In the genomic region with DNA sequence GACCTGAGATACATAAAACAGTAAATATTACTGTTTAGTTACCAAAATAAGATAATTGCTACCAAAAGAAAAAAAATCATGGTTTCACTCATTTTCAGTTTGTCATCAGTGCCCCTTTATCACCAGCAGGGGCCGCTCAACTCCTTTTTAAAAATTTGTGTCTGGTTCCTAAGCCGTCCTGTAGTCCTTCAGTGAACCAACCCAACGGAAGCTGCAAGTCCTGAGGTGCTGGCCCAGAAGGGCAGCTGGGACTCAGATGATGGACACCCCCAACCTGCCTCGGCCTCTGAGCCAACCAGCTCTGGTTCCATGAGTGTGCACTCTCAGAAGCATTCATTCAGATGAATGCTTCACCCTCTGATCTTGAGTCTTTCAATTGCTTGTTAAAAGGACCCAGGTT, we compare ENCODE assay signal across 8 mouse cellular contexts. TPM values are rescaled to one million over a fixed set of nuclear protein-coding genes. Genes with fewer than 3 reads are reported as not detected.
DNase-seq lines count a peak whose midpoint lies in the region; ATAC-seq and TF ChIP-seq lines count a peak whose summit lies in the region.

No protein-coding gene starts in this region.

- no peaks in the 10 kb centered on the region for H3K27me3 ChIP-seq in intestine, embryonic 14.5 days (replicated peaks; ENCODE audit: control insufficient read depth, insufficient read depth, low read length)
- no peaks in the 10 kb centered on the region for H3K27me3 ChIP-seq in intestine, embryonic 15.5 days (replicated peaks)
- no peaks in the 10 kb centered on the region for H3K27me3 ChIP-seq in small intestine, adult 2 months (ENCODE audit: control insufficient read depth, insufficient read depth, low read length)

- TF ChIP-seq CTCF in small intestine, adult 2 months (IDR thresholded peaks at IDR 0.05; ENCODE audit: extremely low read depth, insufficient read length, insufficient replicate concordance, low read depth, low read length): peak; percentile 51; the same call in 1 of the 2 replicates

- peaks cover 10% of the 10 kb centered on the region; the same call in 1 of the 2 replicates for H3K36me3 ChIP-seq in intestine, embryonic 14.5 days (ENCODE audit: control insufficient read depth, insufficient read depth, low read length)
- no peaks in the 10 kb centered on the region for H3K36me3 ChIP-seq in intestine, embryonic 15.5 days
- peaks cover 6% of the 10 kb centered on the region; the same call in 1 of the 2 replicates for H3K36me3 ChIP-seq in small intestine, adult 2 months (ENCODE audit: control insufficient read depth, insufficient read depth, low read length)

- H3K9ac ChIP-seq in intestine, embryonic 14.5 days (ENCODE audit: low read length): no peak overlapping the region
- H3K9ac ChIP-seq in intestine, embryonic 15.5 days: no peak overlapping the region

- H3K4me2 ChIP-seq in intestine, embryonic 14.5 days (ENCODE audit: low read length): no peak overlapping the region
- H3K4me2 ChIP-seq in intestine, embryonic 15.5 days (replicated peaks): no peak overlapping the region

- WGBS in intestine, embryonic 14.5 days: 5% methylated on average over 4 of the region's 4 CpGs
- 7% methylated on average over 4 of the region's 4 CpGs for WGBS in intestine, embryonic 15.5 days
- WGBS in small intestine, adult 2 months: 4% methylated on average over 4 of the region's 4 CpGs

- H3K27ac ChIP-seq in intestine, embryonic 14.5 days (ENCODE audit: low read depth): no peak overlapping the region
- H3K27ac ChIP-seq in intestine, embryonic 15.5 days: no peak overlapping the region
- no peak overlapping the region for H3K27ac ChIP-seq in small intestine, adult 2 months (ENCODE audit: insufficient read depth, low read depth, low read length)

- H3K4me1 ChIP-seq in intestine, embryonic 14.5 days (replicated peaks; ENCODE audit: control insufficient read depth, insufficient read depth, low read length): peaks cover 19% of the 10 kb centered on the region
- H3K4me1 ChIP-seq in intestine, embryonic 15.5 days (replicated peaks): peaks cover 11% of the 10 kb centered on the region
- H3K4me1 ChIP-seq in small intestine, adult 2 months (ENCODE audit: control insufficient read depth, insufficient read depth, insufficient read length, low read length): no peaks in the 10 kb centered on the region

- no peak overlapping the region for H3K4me3 ChIP-seq in intestine, embryonic 14.5 days (ENCODE audit: low read depth, low read length)
- no peak overlapping the region for H3K4me3 ChIP-seq in intestine, embryonic 15.5 days (replicated peaks)
- H3K4me3 ChIP-seq in small intestine, adult 2 months (ENCODE audit: low read depth, low read length): no peak overlapping the region

- no peaks in the 10 kb centered on the region for H3K9me3 ChIP-seq in intestine, embryonic 14.5 days (ENCODE audit: control insufficient read depth, low read length)
- no peaks in the 10 kb centered on the region for H3K9me3 ChIP-seq in intestine, embryonic 15.5 days

- ATAC-seq in intestine, embryonic 14.5 days (replicated peaks; ENCODE audit: low FRiP score, low TSS enrichment, low read depth): no peak
- no peak for ATAC-seq in intestine, embryonic 15.5 days
- ATAC-seq in megakaryocyte-erythroid progenitor cell, adult 5-6 weeks (replicated peaks; ENCODE audit: low FRiP score, low TSS enrichment, poor library complexity, severe bottlenecking): peak; percentile 65

- peak; percentile 83 for DNase-seq in intestine, embryonic 14.5 days (ENCODE audit: low spot score)
- peak; percentile 85 for DNase-seq in NIH3T3 (ENCODE audit: low read depth)
- peak; percentile 76 to 77 for DNase-seq in cerebellum, postnatal 14 days
- peak; percentile 55 for DNase-seq in gastrocnemius, postnatal 10 days
- DNase-seq in layer of hippocampus, postnatal 25 days (ENCODE audit: extremely low spot score in 1 of 2, low spot score in 1 of 2): peak; percentile 33 to 69

- TF ChIP-seq POLR2A in small intestine, adult 2 months (IDR thresholded peaks at IDR 0.05; ENCODE audit: low read depth, low read length): no peak

RNA-seq across cellular contexts. Expression of a gene that starts 10.2 kb away (rescaled TPM):
- 40.2 and 46.2 TPM in 2 replicates for polyA plus RNA-seq in intestine, embryonic 14.5 days (2014; fragmentation: Nextera tagmentation; extraction: Ambion mirVana)
- 42.0 and 47.7 TPM in 2 replicates for polyA plus RNA-seq in intestine, embryonic 15.5 days (2015; fragmentation: Nextera tagmentation; extraction: Ambion mirVana)
- 10 to 100 TPM; 35.5 to 39.0 TPM for total RNA-seq in gastrocnemius, postnatal 10 days (2021)
- total RNA-seq in layer of hippocampus, postnatal 25 days (2021): 10 to 100 TPM; 27.3 to 33.4 TPM
- 38.6 and 40.1 TPM in 2 replicates for total RNA-seq in megakaryocyte-erythroid progenitor cell, adult 5-6 weeks (2014; fragmentation: Nextera tagmentation)
- total RNA-seq in megakaryocyte-erythroid progenitor cell, adult 5-6 weeks (2017): 52.7 and 63.8 TPM in 2 replicates
- 1.1 and 1.3 TPM in 2 replicates for polyA plus RNA-seq in small intestine, adult 2 months (2012; rRNA removed)

RNA-seq across cellular contexts. Expression of a gene that starts 10.5 kb away (rescaled TPM):
- 212 and 216 TPM in 2 replicates for polyA plus RNA-seq in intestine, embryonic 14.5 days (2014; fragmentation: Nextera tagmentation; extraction: Ambion mirVana)
- polyA plus RNA-seq in intestine, embryonic 15.5 days (2015; fragmentation: Nextera tagmentation; extraction: Ambion mirVana): 194 and 206 TPM in 2 replicates
- total RNA-seq in gastrocnemius, postnatal 10 days (2021): 100 to 1,000 TPM; 251 to 261 TPM
- 100 to 1,000 TPM in 1 of 2 experiments, 10 to 100 TPM in 1; 99.6 to 106 TPM for total RNA-seq in layer of hippocampus, postnatal 25 days (2021)
- total RNA-seq in megakaryocyte-erythroid progenitor cell, adult 5-6 weeks (2014; fragmentation: Nextera tagmentation): 132 and 143 TPM in 2 replicates
- total RNA-seq in megakaryocyte-erythroid progenitor cell, adult 5-6 weeks (2017): 106 and 202 TPM in 2 replicates
- polyA plus RNA-seq in small intestine, adult 2 months (2012; rRNA removed): 22.1 and 45.1 TPM in 2 replicates
